Comparison of ENCODE assay signal across 1 mouse cellular context in genomic region chr12:40169675-40170074, GRCm38 (mm10).
TF ChIP-seq lines count a peak whose summit lies in the region.

No protein-coding gene starts in this region.

TF ChIP-seq in CH12.LX, 34 proteins besides CTCF, POLR2A, EP300 and RAD21 (continued from another document):
- peak; percentile 21 for TF ChIP-seq SMC3 (IDR thresholded peaks at IDR 0.05; ENCODE audit: low read depth, low read length)
TF ChIP-seq in CH12.LX: peak in this region for 1.
